Mouse (Mus musculus) testis, adult 2 months (tissue): ENCODE data around the gene Lpar3. TPM values are rescaled to one million over a fixed set of nuclear protein-coding genes. Genes with fewer than 3 reads are reported as not detected.

Source experiments
- H3K27ac ChIP-seq: fragments of 200-500 bp; 2 replicates; pipeline ENCODE4 v1.5.1; 2012; ENCODE audit warnings: low read depth, low read length; ENCODE audit not compliant: control insufficient read depth, insufficient read depth
- H3K27me3 ChIP-seq: fragments of 200-500 bp; 2 replicates; pipeline ENCODE4 v1.6.1; 2012; ENCODE audit warnings: mild to moderate bottlenecking, low read length, moderate library complexity; ENCODE audit not compliant: control insufficient read depth, insufficient read depth
- H3K36me3 ChIP-seq: fragments of 200-500 bp; 2 replicates; pipeline ENCODE4 v1.6.1; 2012; ENCODE audit warnings: mild to moderate bottlenecking, low read length; ENCODE audit not compliant: control insufficient read depth, insufficient read depth
- H3K4me1 ChIP-seq: fragments of 200-500 bp; 2 replicates; pipeline ENCODE4 v1.6.1; 2012; ENCODE audit warnings: low read length; ENCODE audit not compliant: control insufficient read depth, insufficient read depth
- H3K4me3 ChIP-seq: fragments of 200-500 bp; 2 replicates; pipeline ENCODE4 v1.5.1; 2012; ENCODE audit warnings: low read depth, mild to moderate bottlenecking, low read length, moderate library complexity, mixed read lengths; ENCODE audit not compliant: control insufficient read depth
- CTCF ChIP-seq: fragments of 200-500 bp; IDR thresholded peaks from 2 replicates; pipeline ENCODE4 v1.5.1; 2012; ENCODE audit warnings: low read depth, mild to moderate bottlenecking, inconsistent platforms, low read length, moderate library complexity; ENCODE audit not compliant: control insufficient read depth, insufficient read depth, insufficient replicate concordance
- POLR2A ChIP-seq: fragments of 200-500 bp; IDR thresholded peaks from 2 replicates; pipeline ENCODE4 v1.6.1; 2012; ENCODE audit warnings: low read depth, mild to moderate bottlenecking, inconsistent platforms, low read length, moderate library complexity; ENCODE audit not compliant: control insufficient read depth
- polyA plus RNA-seq: library from polyadenylated mRNA; depleted of rRNA; stranded (reverse); fragments of >200 nt; gene quantifications from 2 replicates; pipeline ENCODE4 v1.2.3, GENCODE M21; 2012

Lpar3 gene
- polyA plus RNA-seq, 1 experiment: 27.0 TPM

DNA sequence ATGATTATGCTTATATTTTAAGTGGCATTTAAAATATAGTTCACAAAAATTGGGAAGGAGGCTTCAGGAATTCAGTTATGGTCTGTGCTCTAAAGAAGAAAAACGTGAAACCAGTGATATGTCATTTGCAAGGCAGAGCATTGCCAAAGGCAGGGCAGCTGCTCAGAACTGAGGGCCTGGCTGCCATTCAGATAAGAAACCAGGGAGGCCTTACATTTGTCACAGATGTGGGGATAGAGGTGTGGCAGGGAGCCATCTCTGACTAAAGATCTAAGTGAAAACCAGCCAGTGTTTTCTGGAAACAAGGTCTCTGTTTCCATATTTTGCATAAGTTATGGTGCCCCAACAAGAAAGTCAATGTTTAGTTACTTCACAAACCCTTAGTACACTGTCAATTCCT is 41.8 kb downstream of the Lpar3 start:
- H3K4me1 ChIP-seq: peaks cover 10% of the 10 kb centered on the region
- no peak overlapping the region for H3K4me3 ChIP-seq
- H3K27me3 ChIP-seq: no peaks in the 10 kb centered on the region
- no peaks in the 10 kb centered on the region for H3K36me3 ChIP-seq
- H3K27ac ChIP-seq: no peak overlapping the region
- no peak for TF ChIP-seq CTCF
- TF ChIP-seq POLR2A: no peak

DNA sequence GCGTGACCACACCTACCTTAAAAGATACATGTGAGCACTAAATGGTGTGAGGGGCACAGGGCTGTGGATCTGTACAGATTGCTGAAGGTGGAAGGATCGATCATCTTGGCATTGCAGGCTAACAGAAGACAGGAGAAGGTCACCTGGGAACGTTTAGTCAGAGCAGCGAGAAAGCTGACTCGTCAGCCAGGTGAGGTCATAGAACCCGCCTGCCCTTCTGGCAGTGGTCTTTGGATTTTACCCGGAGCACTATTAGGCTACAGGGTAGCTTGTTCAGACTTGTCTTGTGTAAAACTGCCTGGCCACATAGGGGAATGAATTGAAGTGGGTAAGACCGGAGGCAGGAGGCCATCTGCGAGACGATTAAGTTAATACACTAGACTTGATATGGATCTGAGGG is 43.4 kb downstream of the Lpar3 start:
- Histone ChIP-seq H3K36me3 (no peaks in the 10 kb centered on the region), H3K4me1 (peaks cover 10% of the 10 kb centered on the region), H3K27me3 (no peaks in the 10 kb centered on the region), H3K4me3 (no peak overlapping the region), H3K27ac (no peak overlapping the region)
- TF ChIP-seq POLR2A: no peak
- no peak for TF ChIP-seq CTCF

DNA sequence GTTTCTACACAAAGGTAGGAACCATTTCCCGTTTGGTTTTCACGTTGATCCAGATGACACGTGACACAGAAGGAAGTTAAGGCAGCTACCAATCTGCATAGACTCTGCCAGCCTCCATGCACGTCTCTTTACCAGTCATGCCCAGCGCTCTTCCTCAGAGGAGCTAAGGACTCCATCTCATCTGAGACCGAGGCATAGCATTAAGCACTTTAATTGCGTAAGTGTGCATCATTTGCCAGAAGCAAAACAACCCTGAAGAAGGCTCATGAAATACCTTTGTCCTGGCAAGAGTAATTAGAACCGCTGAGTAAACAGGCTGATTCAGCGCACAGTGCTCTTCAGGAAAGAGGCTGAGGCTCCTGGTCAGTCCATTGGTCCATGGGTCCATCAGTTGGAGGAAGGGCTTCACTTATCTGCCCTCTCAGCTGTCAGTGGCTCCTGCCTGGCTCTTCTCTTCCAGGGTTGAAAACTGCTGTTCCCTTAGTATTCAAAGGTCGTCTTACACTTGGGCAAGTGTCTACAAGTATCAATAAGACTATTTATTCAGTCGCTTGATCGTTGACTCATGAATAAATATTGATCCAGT is 44.9 kb downstream of the Lpar3 start:
- Histone ChIP-seq H3K27ac (no peak overlapping the region), H3K4me3 (no peak overlapping the region), H3K27me3 (no peaks in the 10 kb centered on the region), H3K36me3 (no peaks in the 10 kb centered on the region), H3K4me1 (peaks cover 3% of the 10 kb centered on the region)
- no peak for TF ChIP-seq CTCF
- TF ChIP-seq POLR2A: no peak

DNA sequence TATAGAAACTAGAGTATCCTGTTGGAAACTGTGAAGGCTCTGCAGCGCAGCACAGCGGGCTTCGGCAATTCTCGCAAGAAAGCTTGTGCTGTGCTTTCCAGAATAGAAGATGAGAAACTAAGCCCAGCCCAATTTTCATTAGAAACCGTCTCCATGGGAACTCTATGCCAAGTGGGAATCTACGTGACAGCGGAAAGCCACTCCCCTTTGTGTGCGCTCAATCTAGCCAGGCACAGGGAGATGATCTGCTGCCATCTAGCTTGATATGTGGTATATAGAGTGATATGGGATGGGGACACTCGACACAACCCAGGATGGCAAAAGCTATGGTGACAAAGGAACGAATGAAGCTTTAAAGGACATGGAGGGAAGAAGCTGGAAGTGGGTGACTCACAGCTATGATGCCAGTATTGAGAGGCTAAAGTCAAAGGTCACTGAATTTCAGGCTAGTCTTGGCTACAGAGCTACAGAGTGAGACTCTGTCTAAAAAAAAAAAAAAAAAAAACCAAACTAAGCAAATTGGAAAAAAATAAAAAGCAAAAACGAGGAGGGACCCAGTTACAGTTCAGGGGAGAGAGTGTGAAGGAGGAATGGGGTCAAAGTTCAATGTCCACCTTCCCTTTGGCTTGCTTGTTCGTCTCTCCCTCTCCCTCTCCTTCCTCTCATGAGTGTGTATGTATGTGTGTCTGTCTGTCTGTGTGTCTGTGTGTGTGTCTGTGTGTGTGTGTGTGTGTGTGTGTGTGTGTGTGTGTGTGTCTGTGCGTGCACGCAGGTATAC is 47.5 kb downstream of the Lpar3 start:
- Histone ChIP-seq H3K27ac (no peak overlapping the region), H3K27me3 (no peaks in the 10 kb centered on the region), H3K36me3 (no peaks in the 10 kb centered on the region), H3K4me1 (no peaks in the 10 kb centered on the region), H3K4me3 (no peak overlapping the region)
- TF ChIP-seq POLR2A (no peak), CTCF (no peak)

DNA sequence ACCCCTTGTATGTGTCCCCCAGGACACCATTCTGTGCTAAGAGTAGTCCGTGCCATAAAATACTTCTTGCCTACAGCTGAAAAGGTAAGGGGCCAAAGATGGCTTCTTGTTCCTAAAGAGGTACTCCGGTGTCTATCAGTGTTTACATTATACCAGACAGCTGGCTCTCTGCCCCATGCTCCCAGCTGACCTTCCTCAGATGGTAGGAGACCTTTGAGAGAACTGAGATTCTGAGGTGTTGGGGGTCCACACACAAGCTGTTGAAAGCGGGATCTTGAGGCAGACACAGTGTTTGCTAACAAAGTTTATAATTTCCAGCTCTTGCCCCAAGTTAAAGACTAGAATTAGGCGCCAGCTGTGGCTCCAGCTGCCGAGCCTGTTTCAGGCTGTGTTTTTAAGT is 53.7 kb downstream of the Lpar3 start:
- TF ChIP-seq CTCF (no peak), POLR2A (no peak)
- Histone ChIP-seq H3K27ac (no peak overlapping the region), H3K4me3 (no peak overlapping the region), H3K27me3 (no peaks in the 10 kb centered on the region), H3K36me3 (no peaks in the 10 kb centered on the region), H3K4me1 (peaks cover 2% of the 10 kb centered on the region)

DNA sequence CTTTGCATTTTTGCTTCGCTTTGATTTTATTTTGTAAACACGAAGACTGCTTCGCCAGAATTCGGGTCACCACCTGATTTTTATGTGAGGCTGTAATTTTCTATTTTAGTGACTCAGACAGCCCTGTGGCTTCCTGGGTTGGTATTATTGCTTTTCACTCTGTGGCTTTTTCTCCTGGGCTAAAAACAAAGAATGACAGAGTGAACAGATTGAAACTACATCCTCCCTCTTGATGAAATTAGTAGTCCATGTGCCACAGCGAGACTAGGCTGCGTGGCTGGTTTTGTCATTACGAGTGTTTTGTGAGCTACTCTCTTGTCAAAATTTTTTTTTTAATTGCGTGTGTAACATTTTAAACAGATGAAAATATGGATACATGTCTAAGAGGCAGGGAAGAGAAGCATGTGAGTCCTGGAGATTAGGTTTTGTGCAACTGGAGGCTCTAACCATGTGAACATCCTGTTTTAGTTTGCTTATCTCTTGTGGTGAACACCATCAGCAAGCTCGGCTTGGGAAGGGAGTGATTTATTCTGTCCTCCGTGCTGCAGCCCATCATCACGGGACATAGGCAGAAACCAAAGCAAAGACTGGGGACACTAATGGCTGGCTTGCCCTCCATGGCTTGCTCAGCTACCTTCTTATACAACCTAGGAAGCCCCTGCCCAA is 54.7 kb downstream of the Lpar3 start:
- no peak overlapping the region for H3K27ac ChIP-seq
- H3K36me3 ChIP-seq: no peaks in the 10 kb centered on the region
- no peaks in the 10 kb centered on the region for H3K27me3 ChIP-seq
- no peak overlapping the region for H3K4me3 ChIP-seq
- H3K4me1 ChIP-seq: peaks cover 2% of the 10 kb centered on the region
- no peak for TF ChIP-seq CTCF

DNA sequence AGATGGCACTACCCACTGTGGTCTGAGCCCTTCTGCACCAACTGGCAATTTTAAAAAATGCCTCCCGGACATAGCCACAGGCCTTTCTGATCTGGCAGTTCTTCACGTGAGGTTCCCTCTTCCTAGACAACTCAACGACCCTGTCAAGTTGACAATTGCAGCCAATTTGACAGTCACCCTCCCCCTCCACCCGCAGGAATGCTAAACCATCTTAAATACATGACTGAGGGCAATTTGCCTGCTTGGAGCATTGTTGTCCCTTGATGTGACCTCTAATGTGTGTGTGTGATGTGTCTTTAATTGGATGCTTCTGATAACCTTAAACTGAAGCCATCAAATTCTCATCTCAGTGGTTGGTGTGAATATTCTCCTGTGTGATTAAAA is 55.3 kb downstream of the Lpar3 start:
- no peak overlapping the region for H3K4me3 ChIP-seq
- H3K4me1 ChIP-seq: peaks cover 2% of the 10 kb centered on the region
- no peak overlapping the region for H3K27ac ChIP-seq
- no peaks in the 10 kb centered on the region for H3K36me3 ChIP-seq
- H3K27me3 ChIP-seq: no peaks in the 10 kb centered on the region
- TF ChIP-seq CTCF: no peak
- no peak for TF ChIP-seq POLR2A
